Mouse (Mus musculus) thymus, postnatal 0 days (tissue): ENCODE data around the gene Pnpla5. TPM values are rescaled to one million over a fixed set of nuclear protein-coding genes. Genes with fewer than 3 reads are reported as not detected.

ENCODE experiments used
- DNase-seq: peaks from one replicate; pipeline ENCODE4 v3.0.0-alpha.2; 2015; ENCODE audit warnings: low spot score
- microRNA-seq: library from miRNA; unstranded; fragments of <30 nt; microRNA quantifications from one replicate; pipeline ENCODE4, GENCODE M21; 2016; ENCODE audit warnings: borderline number of aligned reads
- polyA plus RNA-seq: library from polyadenylated mRNA; unstranded; fragments of >200 nt; fragmentation: Nextera tagmentation; extraction: Ambion mirVana; gene quantifications from 2 replicates; pipeline ENCODE4 v1.2.1, GENCODE M21; 2015

Gene Pnpla5
- polyA plus RNA-seq, 1 experiment from 2014 or later, result 0.07 TPM

GRCm38 (mm10) chr15:84069455-84070050 lies 53.4 kb downstream of the Pnpla5 start:
- DNase-seq, result no peak

GRCm38 (mm10) chr15:84065701-84066100 lies 57.3 kb downstream of the Pnpla5 start:
- DNase-seq, result no peak

- DNase-seq, result no peak
Measured at GRCm38 (mm10) chr15:84065140-84065539, 57.8 kb downstream of the Pnpla5 start, which contains the start of gene Efcab6. TSS of gene Efcab6 (minus strand) at chr15:84065379.

Small RNA genes lying within 50 kb of the gene (microRNA-seq; reads per million reads assigned to microRNA genes)
- not detected for gene Mir6392

Other genes with a start within 250 kb of the Pnpla5 start
- 0.34 and 0.49 TPM in 2 replicates for gene Efcab6, start 57.8 kb downstream of the Pnpla5 start, polyA plus RNA-seq
- 0.22 and 0.30 TPM in 2 replicates for gene Sult4a1, start 17.4 kb downstream of the Pnpla5 start, polyA plus RNA-seq
- 1.3 and 2.1 TPM in 2 replicates for gene Pnpla3, start 44.7 kb upstream of the Pnpla5 start, polyA plus RNA-seq
- gene Samm50, start 69.1 kb upstream of the Pnpla5 start, polyA plus RNA-seq, result 127 and 128 TPM in 2 replicates
- gene Parvb, start 108.9 kb upstream of the Pnpla5 start, polyA plus RNA-seq, result 2.8 and 3.1 TPM in 2 replicates
- 130 and 155 TPM in 2 replicates for gene Parvg, start 200.9 kb upstream of the Pnpla5 start, polyA plus RNA-seq